Mouse (Mus musculus) limb, embryonic 11.5 days (tissue): ENCODE measurements around the gene Tbc1d22a. TPM values are rescaled to one million over a fixed set of nuclear protein-coding genes. Genes with fewer than 3 reads are reported as not detected.
A peak's percentile ranks its signal among the peaks of the same experiment; 100 is the strongest.

Experiments
- ATAC-seq: fragments of 200-750 bp; cut with Nextera tagmentation; 2 replicates; pipeline ENCODE4 v1.8.0; 2017; ENCODE audit warnings: low read depth; ENCODE audit not compliant: insufficient number of reproducible peaks, low FRiP score, low TSS enrichment
- DNase-seq: peaks from one replicate; pipeline ENCODE4 v3.0.0-alpha.2; 2015; ENCODE audit warnings: low spot score
- H3K27ac ChIP-seq: fragments of 300-500 bp; sonication (generic); replicated peaks from 2 replicates; pipeline ENCODE4 v1.5.1; 2014; ENCODE audit warnings: low read depth, mild to moderate bottlenecking, low read length
- H3K27me3 ChIP-seq: fragments of 300-500 bp; sonication (generic); 2 replicates; pipeline ENCODE4 v1.6.1; 2014; ENCODE audit warnings: mild to moderate bottlenecking, low read length, mixed read lengths; ENCODE audit not compliant: control insufficient read depth, insufficient read depth
- H3K36me3 ChIP-seq: fragments of 300-500 bp; sonication (generic); 2 replicates; pipeline ENCODE4 v1.6.1; 2014; ENCODE audit warnings: mild to moderate bottlenecking, low read length, moderate library complexity, mixed read lengths; ENCODE audit not compliant: control insufficient read depth, insufficient read depth
- H3K4me1 ChIP-seq: fragments of 300-500 bp; sonication (generic); 2 replicates; pipeline ENCODE4 v1.6.1; 2014; ENCODE audit warnings: low read length, mixed read lengths; ENCODE audit not compliant: control insufficient read depth, insufficient read depth
- H3K4me2 ChIP-seq: fragments of 300-500 bp; sonication (generic); 2 replicates; pipeline ENCODE4 v1.6.1; 2014; ENCODE audit warnings: low read depth, mild to moderate bottlenecking, moderate library complexity; ENCODE audit not compliant: severe bottlenecking
- H3K4me3 ChIP-seq: fragments of 300-500 bp; sonication (generic); 2 replicates; pipeline ENCODE4 v1.5.1; 2014; ENCODE audit warnings: low read depth, low read length
- H3K9ac ChIP-seq: fragments of 300-500 bp; sonication (generic); 2 replicates; pipeline ENCODE4 v1.6.1; 2014; ENCODE audit warnings: mild to moderate bottlenecking, low read length
- H3K9me3 ChIP-seq: fragments of 300-500 bp; sonication (generic); 2 replicates; pipeline ENCODE4 v1.6.1; 2016; ENCODE audit warnings: low read length; ENCODE audit not compliant: control insufficient read depth
- WGBS: fragments of 180-500 bp; shearing (Covaris S2); extraction: QIAGEN DNeasy Blood & Tissue Kit; methylation state at CpG from one replicate; pipeline ENCODE4 v1.1.7; 2014; 5-methylcytosine and 5-hydroxymethylcytosine counted together
- polyA plus RNA-seq: library from polyadenylated mRNA; unstranded; fragments of >200 nt; fragmentation: Nextera tagmentation; extraction: Ambion mirVana; gene quantifications from 2 replicates; pipeline ENCODE4 v1.2.1, GENCODE M21; 2014

Gene Tbc1d22a
- polyA plus RNA-seq, 1 experiment from 2014 or later, result 7.7 TPM

DNA sequence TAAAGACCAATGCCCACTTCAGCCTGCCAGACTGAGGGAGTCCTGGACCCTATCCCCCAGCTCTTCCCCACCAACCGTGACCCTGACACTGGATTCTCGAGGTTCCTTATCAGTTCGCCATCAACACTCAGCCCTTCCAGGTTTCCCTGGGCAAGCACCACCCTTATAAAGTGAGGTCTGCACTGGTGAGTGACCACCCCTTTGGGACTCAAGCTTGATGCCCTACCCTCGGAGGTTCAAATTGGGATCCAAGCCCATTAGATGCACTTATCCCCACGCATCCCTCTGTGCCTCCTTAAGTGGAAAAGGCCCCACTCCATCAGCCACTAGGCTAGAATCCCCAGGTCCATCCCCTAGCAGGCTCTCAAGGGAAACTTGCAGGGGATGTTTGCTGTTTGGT is 30.2 kb upstream of the Tbc1d22a start:
- no peaks in the 10 kb centered on the region for H3K27me3 ChIP-seq
- no peak overlapping the region for H3K27ac ChIP-seq
- peak overlapping the region; percentile 89; the same call in 1 of the 2 replicates for H3K4me3 ChIP-seq
- H3K4me1 ChIP-seq, result peaks cover 7% of the 10 kb centered on the region; the same call in 1 of the 2 replicates
- DNase-seq (no peak), ATAC-seq (no peak)
- peak overlapping the region; percentile 74; the same call in 1 of the 2 replicates for H3K4me2 ChIP-seq
- WGBS, result 74% methylated on average over 5 of the region's 5 CpGs
- H3K9ac ChIP-seq, result no peak overlapping the region
- H3K36me3 ChIP-seq, result no peaks in the 10 kb centered on the region
- H3K9me3 ChIP-seq, result no peaks in the 10 kb centered on the region

DNA sequence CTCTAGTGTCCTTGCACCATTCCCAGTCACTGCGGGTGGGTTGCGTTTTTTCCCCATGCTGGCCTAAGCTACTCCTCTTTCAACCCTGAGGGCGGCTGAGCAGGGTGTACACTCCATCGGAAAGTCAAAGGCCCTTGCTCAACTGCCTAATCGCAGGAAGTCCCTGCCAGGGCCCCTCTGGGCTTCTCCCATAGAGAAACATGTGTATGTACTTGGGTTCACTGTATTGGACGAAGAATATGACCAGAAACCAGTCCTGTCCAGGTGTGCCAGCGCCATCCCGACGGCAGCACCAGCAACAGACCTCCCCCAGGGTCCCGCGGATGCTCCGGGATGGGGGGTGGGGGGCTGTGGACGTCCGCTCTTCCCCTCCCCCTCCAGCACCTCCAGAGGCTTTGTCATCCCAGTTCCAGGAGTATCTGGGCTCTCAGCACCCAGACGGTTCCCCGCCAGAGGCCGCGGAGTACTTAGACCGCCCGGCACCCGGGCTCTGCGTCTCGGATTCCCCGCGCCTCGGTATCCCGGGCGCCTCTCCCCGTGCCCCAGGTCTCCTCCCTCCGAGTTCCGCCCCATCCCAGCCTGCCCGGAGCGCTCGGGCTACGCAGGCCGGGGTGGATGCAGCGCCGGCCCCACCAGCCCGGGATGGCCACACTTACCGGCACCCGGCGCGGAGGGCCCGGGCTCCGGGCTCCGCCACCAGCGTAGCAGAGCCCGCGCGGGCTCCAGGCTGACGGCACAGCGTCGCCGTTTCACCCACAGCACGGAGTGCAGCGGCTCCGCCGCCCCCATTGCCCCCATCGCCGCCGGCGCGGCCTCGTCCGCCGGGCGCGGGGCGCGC is 29.2 kb upstream of the Tbc1d22a start:
- Histone ChIP-seq H3K9me3 (no peaks in the 10 kb centered on the region), H3K27me3 (no peaks in the 10 kb centered on the region), H3K9ac (peak overlapping the region; percentile 95), H3K4me3 (peak overlapping the region; percentile 89), H3K4me2 (peak overlapping the region; percentile 74), H3K36me3 (no peaks in the 10 kb centered on the region), H3K27ac (peak overlapping the region; percentile 56), H3K4me1 (peaks cover 7% of the 10 kb centered on the region; the same call in 1 of the 2 replicates)
- WGBS, result under 1% methylated on average over 67 of the region's 70 CpGs
- DNase-seq (peak; percentile 66), ATAC-seq (peak; percentile 36)

DNA sequence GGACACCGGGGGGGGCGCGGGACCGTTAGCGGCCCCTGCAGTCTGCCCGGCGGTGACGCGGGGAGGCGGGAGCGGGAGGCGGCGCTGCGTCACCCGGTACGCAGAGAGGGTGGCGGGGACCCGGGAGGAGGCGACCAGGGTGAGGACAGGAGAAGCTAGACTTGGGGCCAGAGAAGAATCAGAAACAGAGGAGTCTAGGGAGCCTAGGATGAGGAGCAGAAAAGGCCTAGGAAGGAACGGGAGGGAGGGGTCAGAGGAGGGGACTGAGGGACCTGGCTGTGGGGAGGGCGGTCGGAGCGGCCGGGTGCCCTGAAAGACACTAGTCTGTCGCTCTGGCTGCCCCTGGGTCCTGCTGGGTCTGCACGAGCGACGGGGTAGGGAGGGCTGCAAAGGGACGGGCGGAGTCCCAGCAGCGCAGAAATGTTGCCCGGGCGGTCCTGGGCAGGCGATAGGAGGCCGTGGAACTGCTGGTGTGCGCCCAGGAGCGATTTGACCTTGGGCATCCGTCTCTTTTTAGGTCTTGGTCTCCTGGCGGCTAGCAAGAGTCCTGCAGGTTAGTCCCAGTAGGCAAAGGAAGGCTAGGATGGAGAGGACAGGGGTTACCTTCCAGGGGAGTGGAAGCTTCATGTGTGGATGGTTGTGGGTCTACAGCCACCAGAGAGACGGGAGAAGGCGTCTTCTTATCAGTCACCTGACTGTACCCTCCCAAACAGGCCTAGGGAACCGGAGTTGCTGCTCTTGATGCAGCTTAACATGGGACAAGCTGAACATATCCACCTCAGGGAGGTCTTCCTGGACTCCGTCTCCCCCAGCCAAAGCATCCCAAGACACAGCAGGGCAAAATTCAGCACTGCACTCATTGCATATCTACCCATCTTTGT is 28.3 kb upstream of the Tbc1d22a start, which contains the start of gene Cerk:
Gene Cerk, minus strand, starts transcription at position 453 of the 881 bp plus-strand sequence.
- DNase-seq, result peak; percentile 76
- Histone ChIP-seq H3K27me3 (no peaks in the 10 kb centered on the region), H3K4me1 (peaks cover 7% of the 10 kb centered on the region; the same call in 1 of the 2 replicates), H3K36me3 (no peaks in the 10 kb centered on the region), H3K27ac (peak within 1 kb of the TSS; percentile 56), H3K4me2 (peak within 1 kb of the TSS; percentile 74), H3K9me3 (no peaks in the 10 kb centered on the region), H3K4me3 (peak within 1 kb of the TSS; percentile 89), H3K9ac (peak within 1 kb of the TSS; percentile 95)
- 2% methylated on average over 43 of the region's 43 CpGs for WGBS
- ATAC-seq, result peak; percentile 40; the same call in 1 of the 2 replicates

DNA sequence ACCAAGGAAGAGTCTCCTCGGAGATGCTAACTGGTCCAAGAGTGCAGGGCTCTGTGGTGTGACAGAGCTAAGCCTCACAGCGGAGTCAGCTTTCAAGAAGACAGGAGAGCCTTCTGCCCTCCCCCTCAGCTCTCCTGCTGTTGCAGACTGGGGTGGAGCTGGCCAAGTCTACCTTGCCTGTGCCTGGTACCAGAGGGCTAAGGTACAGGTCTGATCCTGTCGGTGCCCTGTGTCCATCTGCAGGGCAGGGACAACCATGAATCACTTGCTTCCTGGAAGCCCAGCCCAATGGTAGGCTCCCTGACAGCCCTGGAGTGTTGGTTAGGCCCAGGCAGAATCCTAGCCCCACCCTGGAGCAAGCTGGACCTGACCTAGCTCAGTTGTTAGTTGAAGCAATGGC is 27.6 kb upstream of the Tbc1d22a start:
- Histone ChIP-seq H3K36me3 (no peaks in the 10 kb centered on the region), H3K27ac (no peak overlapping the region), H3K9ac (no peak overlapping the region), H3K27me3 (no peaks in the 10 kb centered on the region), H3K4me1 (peaks cover 7% of the 10 kb centered on the region; the same call in 1 of the 2 replicates), H3K9me3 (no peaks in the 10 kb centered on the region), H3K4me2 (no peak overlapping the region), H3K4me3 (no peak overlapping the region)
- DNase-seq (no peak), ATAC-seq (no peak)
- WGBS, result 38% methylated on average over 3 of the region's 3 CpGs

DNA sequence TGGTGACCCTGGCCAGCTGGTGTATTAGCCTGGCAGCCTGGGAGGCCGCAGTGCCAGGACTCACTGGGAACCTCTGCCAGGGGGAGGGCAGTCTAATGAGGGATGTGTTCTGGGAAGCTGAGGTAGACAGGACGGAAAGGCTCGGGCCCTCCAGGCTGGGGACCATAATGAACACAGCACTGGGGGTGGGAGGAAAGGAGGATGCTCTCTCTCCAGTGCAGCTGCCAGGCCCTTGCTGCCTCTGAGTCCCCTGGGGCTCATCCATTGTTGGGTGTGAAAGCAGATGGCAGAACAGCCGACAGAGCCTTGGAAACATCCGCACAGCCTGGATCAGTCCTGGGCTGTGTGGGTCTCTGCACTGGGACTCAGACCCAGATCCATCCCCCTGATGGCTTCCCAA is 26.1 kb upstream of the Tbc1d22a start:
- H3K27ac ChIP-seq, result no peak overlapping the region
- 62% methylated on average over 5 of the region's 5 CpGs for WGBS
- ATAC-seq, result no peak

DNA sequence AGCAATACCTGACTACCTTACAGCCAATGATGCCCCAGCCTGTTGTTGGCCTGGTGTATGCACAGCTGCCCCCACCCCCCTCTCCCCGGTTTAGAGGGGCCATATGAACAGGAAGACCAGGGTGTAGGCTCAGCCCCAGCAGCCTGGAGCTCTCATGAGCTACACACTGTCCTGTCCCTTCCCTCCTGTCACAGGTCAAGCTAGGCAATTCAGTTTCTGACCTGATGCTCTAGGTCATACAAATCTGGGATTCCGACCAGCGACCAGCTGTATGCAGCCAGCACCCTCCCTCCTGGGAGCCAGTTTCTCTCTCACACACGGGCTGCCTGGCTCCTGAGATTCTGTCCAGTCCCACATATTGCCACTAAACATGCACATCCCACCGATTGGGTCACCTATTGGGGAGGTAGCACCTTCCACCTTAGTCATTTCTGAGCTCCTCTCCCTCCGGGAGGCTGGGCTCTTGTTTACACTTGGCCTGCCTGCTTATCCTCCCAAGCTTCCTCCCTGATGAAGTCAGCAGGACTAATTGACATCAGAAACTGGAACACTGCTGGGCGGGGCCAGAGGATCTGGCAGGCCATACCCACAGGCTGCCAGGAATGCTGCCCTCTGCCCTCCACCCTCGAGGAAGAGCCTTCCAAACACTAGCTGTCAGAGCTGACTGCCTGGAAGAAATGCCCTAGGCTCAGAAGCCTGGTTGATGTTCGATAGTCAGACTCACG is 25.4 kb upstream of the Tbc1d22a start:
- no peak overlapping the region for H3K27ac ChIP-seq
- no peaks in the 10 kb centered on the region for H3K9me3 ChIP-seq
- H3K27me3 ChIP-seq, result no peaks in the 10 kb centered on the region
- peaks cover 7% of the 10 kb centered on the region; the same call in 1 of the 2 replicates for H3K4me1 ChIP-seq
- no peak overlapping the region for H3K4me2 ChIP-seq
- no peaks in the 10 kb centered on the region for H3K36me3 ChIP-seq
- no peak overlapping the region for H3K4me3 ChIP-seq
- ATAC-seq (no peak), DNase-seq (no peak)
- WGBS, result 40% methylated on average over 10 of the region's 10 CpGs
- H3K9ac ChIP-seq, result no peak overlapping the region

More for the DNA sequence above, 26.1 kb upstream of the Tbc1d22a start:
- Histone ChIP-seq H3K4me3 (no peak overlapping the region), H3K9ac (no peak overlapping the region), H3K9me3 (no peaks in the 10 kb centered on the region), H3K4me1 (peaks cover 7% of the 10 kb centered on the region; the same call in 1 of the 2 replicates), H3K4me2 (no peak overlapping the region), H3K36me3 (no peaks in the 10 kb centered on the region), H3K27me3 (no peaks in the 10 kb centered on the region)
- no peak for DNase-seq

DNA sequence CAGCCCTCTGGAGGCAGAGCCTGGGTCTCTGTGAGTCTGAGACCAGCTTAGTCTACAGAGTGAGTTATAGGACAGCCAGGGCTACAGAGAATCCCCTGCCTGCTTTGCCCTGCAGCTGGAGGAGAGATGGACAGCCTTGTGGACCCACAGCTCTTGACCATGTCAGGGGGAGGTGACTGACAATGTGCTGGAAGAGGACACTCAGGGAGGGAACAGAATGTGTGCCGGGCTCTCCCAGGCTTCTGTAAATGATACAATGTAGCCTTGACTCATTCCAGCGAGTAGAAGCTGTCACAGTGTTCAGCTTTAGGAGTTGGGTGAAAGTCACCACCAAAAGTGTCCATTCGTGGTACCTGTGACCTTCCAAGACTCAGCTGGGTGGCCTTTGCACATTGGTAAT is 23.9 kb upstream of the Tbc1d22a start:
- Histone ChIP-seq H3K27ac (no peak overlapping the region), H3K9me3 (no peaks in the 10 kb centered on the region), H3K4me3 (no peak overlapping the region), H3K4me1 (no peaks in the 10 kb centered on the region), H3K27me3 (no peaks in the 10 kb centered on the region), H3K9ac (no peak overlapping the region), H3K4me2 (no peak overlapping the region), H3K36me3 (no peaks in the 10 kb centered on the region)
- ATAC-seq (no peak), DNase-seq (no peak)
- 76% methylated on average over 3 of the region's 3 CpGs for WGBS

DNA sequence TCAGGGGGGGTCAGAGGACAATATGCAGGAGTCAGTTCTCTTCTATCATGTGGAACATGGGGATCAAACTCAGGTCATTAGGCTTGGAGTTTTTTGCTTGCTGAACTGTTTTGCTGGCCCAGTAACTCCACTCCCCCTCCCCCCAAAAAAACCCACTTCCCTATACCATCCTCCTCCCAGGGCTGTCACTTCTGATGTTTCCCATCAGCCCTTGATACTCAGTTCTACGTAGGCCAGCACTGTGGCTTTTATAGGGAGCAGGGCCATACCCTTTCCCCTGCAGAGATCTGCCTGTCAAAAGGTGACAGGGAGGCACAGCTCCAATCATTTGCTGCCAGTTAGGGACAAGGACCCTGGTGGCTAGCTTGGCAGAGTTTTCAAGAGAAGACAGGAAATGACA is 22.8 kb upstream of the Tbc1d22a start:
- Histone ChIP-seq H3K36me3 (no peaks in the 10 kb centered on the region), H3K27me3 (no peaks in the 10 kb centered on the region), H3K4me3 (no peak overlapping the region), H3K27ac (no peak overlapping the region), H3K4me2 (no peak overlapping the region), H3K9ac (no peak overlapping the region), H3K9me3 (no peaks in the 10 kb centered on the region), H3K4me1 (no peaks in the 10 kb centered on the region)
- ATAC-seq (no peak), DNase-seq (no peak)
- 28% methylated on average over 1 of the region's 1 CpGs for WGBS
